Mouse (Mus musculus): ENCODE results near the gene Fam189a1.

GRCm38 (mm10) chr7:64895685-64896101, 260.7 kb downstream of the Fam189a1 start:
- TF ChIP-seq CTCF (IDR thresholded peaks at IDR 0.05 in 2 of 3, conservative IDR thresholded peaks at IDR 0.05 in 1 of 3; ENCODE audit: control insufficient read depth in 1 of 3, insufficient read depth in 1 of 3, low read depth in 2 of 3, low read length in 3 of 3, poor library complexity in 1 of 3, severe bottlenecking in 1 of 3) = no peak
- no peak for TF ChIP-seq MEF2A (IDR thresholded peaks at IDR 0.05; ENCODE audit: extremely low read depth, insufficient replicate concordance, low read depth, low read length, poor library complexity, severe bottlenecking)
- TF ChIP-seq POLR2A (IDR thresholded peaks at IDR 0.05; ENCODE audit: control insufficient read depth in 1 of 2, insufficient read depth in 1 of 2, low read depth in 1 of 2, low read length in 2 of 2, poor library complexity in 1 of 2) = no peak
- no peak for TF ChIP-seq HCFC1 (IDR thresholded peaks at IDR 0.05; ENCODE audit: low read depth, low read length)
